Mouse (Mus musculus) ES-E14 (cell line): ENCODE measurements around the gene Cdt1.

Source experiments
- HCFC1 ChIP-seq: IDR thresholded peaks from 2 replicates; pipeline ENCODE4 v1.6.1; 2012; ENCODE audit warnings: low read length, inconsistent platforms, borderline replicate concordance; ENCODE audit not compliant: insufficient read depth
- MAFK ChIP-seq: IDR thresholded peaks from 2 replicates; pipeline ENCODE4 v1.6.1; 2014; ENCODE audit warnings: mild to moderate bottlenecking, low read depth, low read length, inconsistent platforms; ENCODE audit not compliant: insufficient read depth
- ZNF384 ChIP-seq: IDR thresholded peaks from 2 replicates; pipeline ENCODE4 v1.6.1; 2012; ENCODE audit warnings: low read depth, low read length, inconsistent platforms

- TF ChIP-seq MAFK, result no peak
- no peak for TF ChIP-seq ZNF384
- no peak for TF ChIP-seq HCFC1
Measured at GRCm38 (mm10) chr8:122572751-122573150, 4.9 kb downstream of the Cdt1 start.
